Mouse (Mus musculus) spleen, adult 10 weeks (tissue): ENCODE measurements around the gene Olfr1315-ps1. TPM values are rescaled to one million over a fixed set of nuclear protein-coding genes. Genes with fewer than 3 reads are reported as not detected.

ENCODE experiments used
- polyA plus RNA-seq: library from polyadenylated mRNA; stranded (reverse); fragments of 350-450 nt; fragmentation: Illumina TruSeq; extraction: RNeasy Lipid Tissue Mini Kit (QIAGEN cat#74804); gene quantifications from one replicate; pipeline ENCODE4 v1.2.3, GENCODE M21; 2015; ENCODE audit warnings: low replicate concordance; ENCODE audit not compliant: insufficient read depth

Gene Olfr1315-ps1
- not detected for polyA plus RNA-seq

DNA sequence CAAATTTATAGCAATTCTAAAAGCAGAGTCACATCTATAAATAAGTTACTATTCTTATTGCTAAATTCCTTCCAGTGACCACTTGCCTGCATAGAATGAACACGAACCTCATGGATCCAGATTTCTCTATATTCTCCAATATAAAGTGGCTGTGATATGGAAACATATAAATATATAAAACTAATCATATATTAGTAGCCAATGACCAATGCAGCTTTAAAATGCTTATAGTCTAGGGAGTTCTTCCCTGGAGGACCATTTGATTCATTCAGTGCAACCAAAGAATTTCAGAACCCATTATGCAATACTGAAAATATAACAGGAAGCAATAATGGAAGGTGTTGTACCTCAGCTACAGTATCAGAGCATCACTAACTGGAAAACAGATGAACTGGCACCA, at the start of gene Olfr1315-ps1:
TSS of gene Olfr1315-ps1 (minus strand) at position 101 of the 400 bp plus-strand sequence.

DNA sequence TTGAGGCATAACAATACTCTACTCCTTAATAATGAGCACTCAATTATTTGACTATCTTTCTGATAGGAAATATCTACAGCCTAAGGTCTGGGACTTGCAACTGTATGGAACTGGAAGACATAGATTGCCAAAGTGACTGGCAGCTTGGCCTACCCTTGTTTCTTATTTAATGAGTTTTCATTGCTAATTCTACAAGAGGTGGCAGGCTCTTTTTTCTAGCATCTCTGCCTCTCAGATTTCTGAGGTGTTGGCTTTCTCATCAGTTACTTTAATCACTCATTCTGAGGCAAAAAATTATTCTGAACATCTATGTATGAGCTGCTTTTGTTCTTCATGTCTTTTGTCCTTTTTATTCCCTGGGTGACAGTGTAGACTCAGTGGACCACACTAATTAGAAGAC, 38.7 kb upstream of the Olfr1315-ps1 start, which contains the start of gene Olfr1318:
TSS of gene Olfr1318 (plus strand) at position 301 of the 400 bp plus-strand sequence.

DNA sequence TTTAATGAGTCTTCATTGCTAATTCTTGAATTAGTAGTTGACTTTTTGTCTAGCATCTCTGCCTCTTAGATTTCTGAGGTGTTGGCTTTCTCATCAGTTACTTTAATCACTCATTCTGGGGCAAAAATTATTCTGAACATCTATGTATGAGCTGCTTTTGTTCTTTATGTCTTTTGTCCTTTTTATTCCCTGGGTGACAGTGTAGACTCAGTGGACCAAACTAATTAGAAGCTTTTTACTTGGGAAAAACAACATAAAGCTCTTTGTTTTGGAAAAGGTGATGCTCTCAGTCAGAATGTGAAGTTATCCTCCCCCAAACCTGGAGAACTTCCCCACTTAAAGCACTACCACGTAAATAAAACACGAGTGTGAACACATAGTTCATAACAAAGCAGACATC, 24.8 kb upstream of the Olfr1315-ps1 start, which contains the start of gene Olfr1317:
TSS of gene Olfr1317 (plus strand) at position 301 of the 400 bp plus-strand sequence.

DNA sequence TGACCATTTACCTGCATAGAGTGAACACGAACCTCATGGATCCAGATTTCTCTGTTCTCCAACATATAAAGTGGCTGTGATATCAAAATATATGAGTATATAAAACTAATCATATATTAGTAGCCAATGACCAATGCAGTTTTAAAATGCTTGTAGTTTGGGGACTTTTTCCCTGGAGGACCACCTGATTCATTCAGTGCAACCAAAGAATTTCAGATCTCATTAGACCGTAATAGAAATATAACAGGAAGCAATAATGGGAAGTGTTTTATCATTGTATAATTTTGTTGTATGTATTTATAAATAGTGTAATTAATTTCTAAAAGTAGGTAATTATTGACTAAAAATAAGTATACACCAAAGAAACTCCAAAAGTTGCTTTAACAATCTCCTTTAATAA, 19.6 kb upstream of the Olfr1315-ps1 start, which contains the start of gene Olfr1316:
TSS of gene Olfr1316 (minus strand) at position 101 of the 400 bp plus-strand sequence.

DNA sequence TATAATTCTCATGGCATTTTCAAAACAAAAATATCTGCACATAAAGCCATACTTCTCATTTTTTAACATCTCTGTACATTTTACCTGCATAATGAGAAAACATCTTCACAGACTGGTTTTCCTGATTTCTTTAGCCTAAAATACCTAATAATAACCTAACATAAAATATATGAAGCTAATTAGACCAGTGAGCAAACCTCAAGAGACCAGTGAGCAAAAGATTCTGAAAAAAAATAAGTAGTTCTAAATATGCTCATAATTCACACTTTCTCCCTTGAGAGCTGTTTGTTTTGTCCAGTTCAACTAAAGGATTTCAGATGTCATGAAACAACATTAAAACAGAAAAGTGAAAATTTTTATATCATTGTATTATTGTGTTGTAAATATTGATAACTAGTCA, 18.6 kb downstream of the Olfr1315-ps1 start, which contains the start of gene Olfr1314:
TSS of gene Olfr1314 (minus strand) at position 101 of the 400 bp plus-strand sequence.

DNA sequence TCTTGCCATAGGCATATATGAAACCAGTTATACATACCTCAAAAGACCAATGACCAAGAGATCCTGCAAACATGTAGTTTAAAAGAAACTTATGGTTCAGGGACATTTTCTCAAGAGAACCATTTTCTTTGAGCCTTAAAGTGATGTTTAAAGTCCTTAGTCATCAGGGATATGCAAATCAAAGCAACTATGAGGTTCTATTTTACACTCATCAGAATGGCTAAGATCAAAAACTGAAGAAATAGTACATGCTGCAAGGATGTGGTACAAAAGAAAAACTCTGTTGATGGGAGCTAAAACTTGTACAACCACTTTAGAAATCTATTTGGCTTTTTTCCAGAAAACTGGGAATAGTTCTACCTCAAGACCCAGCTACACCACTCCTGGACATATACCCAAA, 37.5 kb downstream of the Olfr1315-ps1 start, which contains the start of gene Olfr1313:
TSS of gene Olfr1313 (minus strand) at position 101 of the 400 bp plus-strand sequence.

Other genes with a start within 250 kb of the Olfr1315-ps1 start
- gene Olfr1305, start 238.3 kb downstream of the Olfr1315-ps1 start, polyA plus RNA-seq, result not detected
- not detected for gene Olfr1306, start 199.2 kb downstream of the Olfr1315-ps1 start, polyA plus RNA-seq
- not detected for gene Olfr1307, start 166.0 kb downstream of the Olfr1315-ps1 start, polyA plus RNA-seq
- gene Olfr1308, start 150.5 kb downstream of the Olfr1315-ps1 start, polyA plus RNA-seq, result not detected
- gene Olfr1309, start 125.2 kb downstream of the Olfr1315-ps1 start, polyA plus RNA-seq, result not detected
- not detected for gene Olfr1310, start 102.7 kb downstream of the Olfr1315-ps1 start, polyA plus RNA-seq
- gene Olfr1311, start 91.0 kb downstream of the Olfr1315-ps1 start, polyA plus RNA-seq, result not detected
- gene Olfr1312, start 65.2 kb downstream of the Olfr1315-ps1 start, polyA plus RNA-seq, result not detected
- not detected for gene Olfr1313, start 37.6 kb downstream of the Olfr1315-ps1 start, polyA plus RNA-seq
- not detected for gene Olfr1314, start 18.7 kb downstream of the Olfr1315-ps1 start, polyA plus RNA-seq
- gene Olfr1316, start 19.5 kb upstream of the Olfr1315-ps1 start, polyA plus RNA-seq, result not detected
- not detected for gene Olfr1317, start 24.9 kb upstream of the Olfr1315-ps1 start, polyA plus RNA-seq
- not detected for gene Olfr1318, start 38.8 kb upstream of the Olfr1315-ps1 start, polyA plus RNA-seq
- 7.4 TPM for gene Lpcat4, start 124.0 kb upstream of the Olfr1315-ps1 start, polyA plus RNA-seq
- not detected for gene Nutm1, start 143.9 kb upstream of the Olfr1315-ps1 start, polyA plus RNA-seq
- gene Nop10, start 146.5 kb upstream of the Olfr1315-ps1 start, polyA plus RNA-seq, result 87.9 TPM
- gene Slc12a6, start 150.4 kb upstream of the Olfr1315-ps1 start, polyA plus RNA-seq, result 225 TPM
- 1.1 TPM for gene Gm21985, start 150.9 kb upstream of the Olfr1315-ps1 start, polyA plus RNA-seq